8 mouse cellular contexts compared by ENCODE assay signal in the genomic region with DNA sequence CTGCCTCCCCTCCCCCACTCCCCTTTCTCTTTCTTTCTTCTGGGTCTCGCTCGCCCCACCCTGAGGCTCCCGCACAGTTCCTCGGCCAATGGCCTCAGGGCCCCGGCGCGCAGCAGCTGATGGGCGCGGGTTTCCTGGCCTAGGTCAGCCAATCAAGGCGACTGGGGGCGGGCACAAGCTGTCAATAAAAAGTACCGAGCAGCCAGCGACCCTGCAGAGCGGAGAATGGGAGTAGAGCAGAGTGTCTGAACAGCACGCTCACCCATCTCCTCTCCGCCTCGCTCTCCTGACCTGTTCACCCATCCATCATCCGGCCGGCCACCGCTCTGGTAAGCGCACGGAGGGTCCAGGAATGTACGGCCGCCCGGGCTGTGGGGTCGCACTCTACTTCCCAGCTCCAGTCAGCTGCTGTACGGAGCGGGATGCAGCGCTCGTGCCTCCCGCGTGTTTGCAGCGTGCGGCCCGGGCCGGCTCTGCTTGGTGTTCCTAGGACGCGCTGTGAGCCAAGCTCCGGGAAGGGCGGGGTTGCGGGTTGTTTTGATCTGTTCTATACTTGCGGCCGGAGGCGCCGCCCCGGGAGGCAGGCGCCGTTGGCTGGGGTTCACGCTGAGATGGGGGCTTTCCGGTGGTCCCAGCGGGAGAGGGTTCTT. TPM values are rescaled to one million over a fixed set of nuclear protein-coding genes. Genes with fewer than 3 reads are reported as not detected.
A peak's percentile ranks its signal among the peaks of the same experiment; 100 is the strongest.
DNase-seq lines count a peak whose midpoint lies in the region; ATAC-seq and TF ChIP-seq lines count a peak whose summit lies in the region.

Gene Glul (plus strand): TSS at position 214 of the 650 bp plus-strand sequence.
Gene Teddm2 (minus strand): TSS at position 498 of the 650 bp plus-strand sequence.

- DNase-seq in 3T3-L1 (ENCODE audit: low read depth, low spot score): peak; percentile 92
- DNase-seq in adrenal gland, postnatal 4 days (ENCODE audit: low spot score in 2 of 2): peak; percentile 85 to 95
- DNase-seq in embryonic facial prominence, embryonic 14.5 days (ENCODE audit: low spot score): peak; percentile 99
- DNase-seq in heart, adult 8-10 months (ENCODE audit: low spot score): peak; percentile 96
- peak; percentile 99 for DNase-seq in kidney, adult 9 months
- peak; percentile 97 for DNase-seq in limb, embryonic 14.5 days (ENCODE audit: low spot score)
- peak; percentile 98 for DNase-seq in midbrain, postnatal 0 days (ENCODE audit: low spot score)
- peak; percentile 85 to 91 for DNase-seq in spleen, postnatal 14 days (ENCODE audit: low spot score in 2 of 2)

- H3K9ac ChIP-seq in embryonic facial prominence, embryonic 14.5 days (ENCODE audit: low read depth, low read length): peak within 1 kb of the TSS; percentile 81
- H3K9ac ChIP-seq in limb, embryonic 14.5 days (ENCODE audit: low read depth, low read length, severe bottlenecking): peak within 1 kb of the TSS; percentile 85
- peak within 1 kb of the TSS; percentile 92 for H3K9ac ChIP-seq in midbrain, postnatal 0 days (replicated peaks; ENCODE audit: low read length, poor library complexity, severe bottlenecking)

- no peak for TF ChIP-seq CTCF in midbrain, postnatal 0 days (IDR thresholded peaks at IDR 0.05)

- peak within 1 kb of the TSS; percentile 82 for H3K4me2 ChIP-seq in embryonic facial prominence, embryonic 14.5 days (ENCODE audit: low read depth, low read length)
- H3K4me2 ChIP-seq in limb, embryonic 14.5 days (replicated peaks; ENCODE audit: low read depth, low read length, severe bottlenecking): peak within 1 kb of the TSS; percentile 60
- H3K4me2 ChIP-seq in midbrain, postnatal 0 days (ENCODE audit: low read depth, low read length, poor library complexity, severe bottlenecking): peak within 1 kb of the TSS; percentile 85

- WGBS in embryonic facial prominence, embryonic 14.5 days: under 1% methylated on average over 48 of the region's 51 CpGs
- under 1% methylated on average over 40 of the region's 51 CpGs for WGBS in limb, embryonic 14.5 days
- WGBS in midbrain, postnatal 0 days: 0% methylated on average over 48 of the region's 51 CpGs

- H3K27ac ChIP-seq in embryonic facial prominence, embryonic 14.5 days (replicated peaks; ENCODE audit: low read depth, low read length): peak within 1 kb of the TSS; percentile 96
- H3K27ac ChIP-seq in limb, embryonic 14.5 days (replicated peaks; ENCODE audit: low read depth, low read length): peak within 1 kb of the TSS; percentile 90
- peak within 1 kb of the TSS; percentile 95 for H3K27ac ChIP-seq in midbrain, postnatal 0 days (ENCODE audit: low read depth, low read length)

- H3K36me3 ChIP-seq in embryonic facial prominence, embryonic 14.5 days (ENCODE audit: control insufficient read depth, insufficient read depth, low read length): peaks cover 23% of the 10 kb centered on the region
- H3K36me3 ChIP-seq in limb, embryonic 14.5 days (ENCODE audit: control insufficient read depth, insufficient read depth, low read length): peaks cover 22% of the 10 kb centered on the region
- peaks cover 18% of the 10 kb centered on the region for H3K36me3 ChIP-seq in midbrain, postnatal 0 days (ENCODE audit: insufficient read depth, low read length)

- H3K4me1 ChIP-seq in embryonic facial prominence, embryonic 14.5 days (ENCODE audit: control insufficient read depth, insufficient read depth, low read length): peaks cover 15% of the 10 kb centered on the region; the same call in 1 of the 2 replicates
- H3K4me1 ChIP-seq in limb, embryonic 14.5 days (ENCODE audit: control insufficient read depth, insufficient read depth, low read length): 0 out of 2 replicates have a peak, but pooled peaks cover 2% of the 10 kb centered on the region
- H3K4me1 ChIP-seq in midbrain, postnatal 0 days (ENCODE audit: insufficient read depth, low read length): no peaks in the 10 kb centered on the region

- H3K9me3 ChIP-seq in embryonic facial prominence, embryonic 14.5 days (ENCODE audit: control insufficient read depth, low read length): no peaks in the 10 kb centered on the region
- H3K9me3 ChIP-seq in limb, embryonic 14.5 days (ENCODE audit: control insufficient read depth, low read length): no peaks in the 10 kb centered on the region
- H3K9me3 ChIP-seq in midbrain, postnatal 0 days (ENCODE audit: low read length): no peaks in the 10 kb centered on the region

- TF ChIP-seq POLR2A in limb, embryonic 14.5 days (IDR thresholded peaks at IDR 0.05; ENCODE audit: borderline replicate concordance, extremely low read depth, insufficient read depth, insufficient read length): peak; percentile 96; the same call in 1 of the 2 replicates

- peak within 1 kb of the TSS; percentile 79 for H3K4me3 ChIP-seq in embryonic facial prominence, embryonic 14.5 days (ENCODE audit: low read depth, low read length)
- H3K4me3 ChIP-seq in limb, embryonic 14.5 days (replicated peaks; ENCODE audit: low read length): peak within 1 kb of the TSS; percentile 81
- peak within 1 kb of the TSS; percentile 90 for H3K4me3 ChIP-seq in midbrain, postnatal 0 days (ENCODE audit: low read depth, low read length)

- H3K27me3 ChIP-seq in embryonic facial prominence, embryonic 14.5 days (replicated peaks; ENCODE audit: control insufficient read depth, insufficient read depth, low read length): no peaks in the 10 kb centered on the region
- no peaks in the 10 kb centered on the region for H3K27me3 ChIP-seq in limb, embryonic 14.5 days (ENCODE audit: control insufficient read depth, insufficient read depth, low read length)
- no peaks in the 10 kb centered on the region for H3K27me3 ChIP-seq in midbrain, postnatal 0 days (ENCODE audit: insufficient read depth, low read length)

- peak; percentile 97 for ATAC-seq in embryonic facial prominence, embryonic 14.5 days (ENCODE audit: low read depth)
- ATAC-seq in limb, embryonic 14.5 days (ENCODE audit: low FRiP score, low read depth): peak; percentile 96
- ATAC-seq in midbrain, postnatal 0 days (ENCODE audit: low FRiP score): peak; percentile 95

RNA-seq across cellular contexts. Expression of gene Glul, which starts in this region (rescaled TPM):
- total RNA-seq in adrenal gland, postnatal 4 days (2021): 100 to 1,000 TPM; 455 to 494 TPM
- 97.5 and 104 TPM in 2 replicates for polyA plus RNA-seq in embryonic facial prominence, embryonic 14.5 days (2014; fragmentation: Nextera tagmentation; extraction: Ambion mirVana)
- 100 to 1,000 TPM; 505 to 758 (median 680) TPM for total RNA-seq in heart, adult 8-10 months (2022)
- polyA plus RNA-seq in limb, embryonic 14.5 days (2012; rRNA removed): 88.6 and 93.4 TPM in 2 replicates
- polyA plus RNA-seq in limb, embryonic 14.5 days (2014; fragmentation: Nextera tagmentation; extraction: Ambion mirVana): 92.9 and 94.2 TPM in 2 replicates
- total RNA-seq in midbrain, postnatal 0 days (2014; rRNA removed): 312 and 330 TPM in 2 replicates
- polyA plus RNA-seq in midbrain, postnatal 0 days (2015; fragmentation: Nextera tagmentation; extraction: Ambion mirVana): 237 and 250 TPM in 2 replicates

RNA-seq across cellular contexts. Expression of gene Teddm2, which starts in this region (rescaled TPM):
- total RNA-seq in adrenal gland, postnatal 4 days (2021): 1 to 10 TPM; 1.0 to 1.4 TPM
- polyA plus RNA-seq in embryonic facial prominence, embryonic 14.5 days (2014; fragmentation: Nextera tagmentation; extraction: Ambion mirVana): 0.77 and 0.97 TPM in 2 replicates
- 1 to 10 TPM in 2 of 4 experiments, under 1 TPM in 2; 0.78 to 1.1 (median 0.91) TPM for total RNA-seq in heart, adult 8-10 months (2022)
- 0.24 and 0.58 TPM in 2 replicates for polyA plus RNA-seq in limb, embryonic 14.5 days (2012; rRNA removed)
- polyA plus RNA-seq in limb, embryonic 14.5 days (2014; fragmentation: Nextera tagmentation; extraction: Ambion mirVana): 0.54 and 0.62 TPM in 2 replicates
- 0.66 and 1.1 TPM in 2 replicates for total RNA-seq in midbrain, postnatal 0 days (2014; rRNA removed)
- 1.2 and 1.7 TPM in 2 replicates for polyA plus RNA-seq in midbrain, postnatal 0 days (2015; fragmentation: Nextera tagmentation; extraction: Ambion mirVana)

Comparison
In these comparisons a context has a peak if more than half of its experiments do, and no peak if none do; other contexts are left out.
1. Peak in every context shown above with its lines: DNase-seq, ATAC-seq, H3K4me3 ChIP-seq and H3K27ac ChIP-seq.